Mouse (Mus musculus) thymus, postnatal 10 days (tissue): Measurements from ENCODE around the gene Fbxw11.

Experiments
- DNase-seq, 2 experiments: peaks; one replicate each; pipeline ENCODE4 v3.0.0; 2021; ENCODE audit warnings: low spot score in 2 of 2

Gene Fbxw11

GRCm38 (mm10) chr11:32623912-32624311, 18.6 kb upstream of the Fbxw11 start:
- no peak for DNase-seq

DNA sequence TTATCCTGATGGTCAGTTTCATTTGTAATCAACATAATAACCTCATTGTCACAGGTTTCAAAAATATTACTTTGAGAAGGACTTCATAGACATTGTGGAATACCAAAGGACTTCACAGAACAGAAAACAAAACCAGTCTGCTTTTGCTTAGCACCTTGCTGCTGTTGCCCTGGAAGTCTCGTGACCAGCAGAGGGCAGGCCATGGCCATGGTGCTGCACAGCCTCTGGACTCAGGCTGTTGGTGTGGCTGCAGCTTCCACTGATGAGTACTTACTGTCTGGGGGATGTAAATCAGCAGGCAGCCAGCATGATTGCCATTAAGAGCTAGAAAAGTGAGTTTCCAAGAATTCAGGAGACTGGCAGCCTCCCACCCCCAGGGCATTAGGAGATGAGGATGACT, 16.8 kb upstream of the Fbxw11 start:
- DNase-seq, result peak; percentile 39 to 68

DNA sequence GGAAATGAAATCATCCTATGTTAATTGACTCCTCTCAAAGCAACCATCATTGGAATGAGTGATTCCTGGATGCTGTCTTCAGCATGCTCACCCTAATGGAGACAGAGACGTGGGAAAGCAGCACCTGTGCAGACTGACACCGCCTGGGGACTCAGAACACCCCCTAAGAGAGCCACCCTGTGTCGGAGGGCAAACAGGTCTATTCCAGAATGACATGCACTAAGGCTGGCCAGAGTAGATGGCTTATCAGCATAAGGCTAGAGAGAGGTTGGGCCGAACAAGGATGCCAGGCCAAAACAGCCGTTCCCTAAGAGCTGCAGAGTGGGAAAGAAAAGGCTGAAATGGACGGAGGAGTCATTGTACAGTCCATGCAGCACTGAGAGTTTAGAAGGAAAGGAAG, 16.4 kb upstream of the Fbxw11 start:
- no peak for DNase-seq

- DNase-seq, result no peak
Observed at GRCm38 (mm10) chr11:32627900-32628299, 14.6 kb upstream of the Fbxw11 start.

- DNase-seq, result no peak
Observed at GRCm38 (mm10) chr11:32629713-32630211, 12.8 kb upstream of the Fbxw11 start.

DNA sequence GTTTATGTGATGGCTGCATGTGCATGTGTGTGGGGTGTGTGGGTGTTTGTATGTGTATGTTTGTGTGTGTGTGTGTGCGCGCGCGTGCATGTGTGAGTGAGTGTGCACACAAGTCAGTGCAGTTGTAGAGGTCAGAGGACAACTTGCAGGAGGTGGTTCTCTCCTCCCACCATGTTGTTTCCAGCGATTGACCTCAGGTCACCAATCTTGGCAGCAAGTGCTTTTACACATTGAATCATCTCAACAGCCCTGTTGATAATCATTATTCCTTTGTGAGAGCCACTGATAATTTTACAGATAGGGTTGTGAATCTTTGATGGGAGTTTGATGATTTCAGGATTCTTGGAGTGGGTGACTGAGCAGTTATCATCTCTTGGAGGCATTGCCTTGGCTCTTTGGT, 9.9 kb upstream of the Fbxw11 start:
- no peak for DNase-seq

DNA sequence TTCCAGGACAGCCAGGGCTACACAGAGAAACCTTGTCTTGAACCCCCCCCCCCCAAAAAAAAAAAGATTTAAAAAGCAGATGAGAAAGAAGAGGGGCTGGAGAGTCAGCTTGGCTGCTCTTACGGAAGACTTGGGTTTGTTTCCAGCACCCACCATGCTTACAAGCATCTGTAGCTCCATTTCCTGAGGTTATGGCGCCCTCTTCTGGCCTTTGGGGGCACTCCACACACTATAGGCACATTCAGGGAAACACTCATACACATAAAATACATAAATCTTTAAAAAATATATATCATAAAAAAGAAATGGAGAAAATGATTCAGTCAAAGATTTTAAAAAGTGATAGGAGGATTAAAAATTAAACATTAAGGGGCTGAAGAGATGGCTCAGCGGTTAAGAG, 9.0 kb upstream of the Fbxw11 start:
- DNase-seq, result no peak

DNA sequence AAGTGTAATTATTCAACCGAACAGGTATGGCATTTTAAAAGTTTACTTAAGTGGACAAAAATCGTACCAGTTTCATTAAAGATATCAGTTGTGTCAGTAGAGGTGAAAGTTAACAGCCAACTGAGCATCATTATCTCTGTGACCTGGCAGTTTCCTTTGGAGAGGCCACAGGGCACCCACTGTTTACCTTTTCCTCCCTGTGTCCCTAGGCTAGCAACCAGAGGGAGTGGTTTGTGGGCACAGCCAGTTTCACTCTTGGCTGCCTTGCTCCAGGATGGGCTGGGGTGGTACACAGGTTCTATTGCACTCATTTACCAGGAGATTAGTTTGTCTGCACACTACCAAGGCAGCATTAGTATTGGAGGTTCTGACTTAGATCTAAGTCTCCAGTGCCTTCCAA, 8.4 kb upstream of the Fbxw11 start:
- no peak for DNase-seq

DNA sequence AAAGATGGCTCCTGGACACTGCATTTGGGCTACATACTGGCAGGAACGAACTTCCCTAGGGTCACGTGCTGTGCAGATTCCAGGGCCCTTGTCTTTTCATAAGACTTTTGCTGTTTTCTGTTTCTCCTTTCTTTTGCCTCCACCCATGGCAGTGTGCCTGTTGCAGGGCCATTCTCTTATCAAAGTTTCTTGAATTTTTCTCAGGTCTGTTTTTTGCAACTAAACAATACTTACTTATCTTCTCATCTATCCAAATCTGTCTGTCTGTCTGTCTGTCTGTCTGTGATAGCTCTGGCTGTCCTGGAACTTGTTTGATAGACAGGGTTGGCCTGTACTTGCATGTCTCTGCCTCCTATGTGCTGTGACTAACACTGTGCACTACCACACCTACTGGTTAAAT, 7.7 kb upstream of the Fbxw11 start:
- no peak for DNase-seq

- DNase-seq, result no peak
Observed at GRCm38 (mm10) chr11:32636275-32636674, 6.2 kb upstream of the Fbxw11 start.

DNA sequence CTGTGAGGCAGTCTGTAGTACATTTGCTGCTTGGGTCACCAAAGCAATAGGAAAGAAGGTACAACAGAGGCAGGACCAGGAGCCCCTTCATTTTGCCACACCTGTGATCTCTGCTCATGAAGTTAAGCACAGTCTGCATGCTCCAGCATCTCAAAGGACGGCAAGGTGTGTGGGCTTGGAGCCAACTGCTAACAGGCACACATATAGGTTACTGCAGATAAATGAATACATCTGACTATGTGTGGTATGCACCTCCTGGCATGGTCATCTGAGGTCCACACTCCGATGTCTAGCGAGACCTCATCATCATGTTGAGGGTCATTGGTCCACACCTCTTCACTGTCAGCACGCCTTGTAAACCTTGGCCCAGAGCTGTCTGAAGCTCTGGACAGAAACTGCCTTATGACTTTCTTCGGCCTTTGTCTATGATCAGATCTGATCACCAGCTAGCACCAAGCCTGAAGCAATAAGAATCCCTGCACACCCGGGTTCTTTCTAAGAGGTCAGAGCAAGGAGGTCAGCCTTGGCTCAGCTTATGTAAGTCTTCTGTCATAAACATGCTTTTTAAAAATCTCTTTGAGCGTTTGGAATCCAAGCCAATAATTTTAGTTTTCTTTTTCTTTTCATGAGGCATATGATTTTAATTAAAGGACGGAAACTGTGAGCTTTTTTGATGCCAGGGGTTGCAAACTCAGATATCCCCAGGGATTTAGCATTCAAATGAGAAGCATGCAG, 3.8 kb upstream of the Fbxw11 start:
- DNase-seq, result no peak

DNA sequence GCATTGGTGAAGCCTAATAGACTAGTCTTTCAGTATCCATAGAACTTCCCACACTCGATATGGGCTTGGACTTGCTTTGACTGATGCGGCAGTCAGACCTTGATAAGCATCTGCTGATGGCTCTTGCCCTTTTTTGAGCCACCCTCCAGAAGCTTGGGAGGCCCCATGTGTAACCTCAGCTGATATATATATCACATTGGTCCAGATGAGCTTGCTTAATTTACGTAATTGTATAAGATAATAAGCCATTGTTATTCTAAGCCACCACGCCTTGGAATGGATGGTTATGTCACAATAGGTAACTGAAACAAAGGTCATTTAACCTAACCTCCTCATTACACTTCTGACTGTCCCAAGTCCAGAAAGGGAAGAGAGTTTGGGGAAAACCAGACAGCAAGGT, 1.9 kb upstream of the Fbxw11 start:
- DNase-seq, result no peak

DNA sequence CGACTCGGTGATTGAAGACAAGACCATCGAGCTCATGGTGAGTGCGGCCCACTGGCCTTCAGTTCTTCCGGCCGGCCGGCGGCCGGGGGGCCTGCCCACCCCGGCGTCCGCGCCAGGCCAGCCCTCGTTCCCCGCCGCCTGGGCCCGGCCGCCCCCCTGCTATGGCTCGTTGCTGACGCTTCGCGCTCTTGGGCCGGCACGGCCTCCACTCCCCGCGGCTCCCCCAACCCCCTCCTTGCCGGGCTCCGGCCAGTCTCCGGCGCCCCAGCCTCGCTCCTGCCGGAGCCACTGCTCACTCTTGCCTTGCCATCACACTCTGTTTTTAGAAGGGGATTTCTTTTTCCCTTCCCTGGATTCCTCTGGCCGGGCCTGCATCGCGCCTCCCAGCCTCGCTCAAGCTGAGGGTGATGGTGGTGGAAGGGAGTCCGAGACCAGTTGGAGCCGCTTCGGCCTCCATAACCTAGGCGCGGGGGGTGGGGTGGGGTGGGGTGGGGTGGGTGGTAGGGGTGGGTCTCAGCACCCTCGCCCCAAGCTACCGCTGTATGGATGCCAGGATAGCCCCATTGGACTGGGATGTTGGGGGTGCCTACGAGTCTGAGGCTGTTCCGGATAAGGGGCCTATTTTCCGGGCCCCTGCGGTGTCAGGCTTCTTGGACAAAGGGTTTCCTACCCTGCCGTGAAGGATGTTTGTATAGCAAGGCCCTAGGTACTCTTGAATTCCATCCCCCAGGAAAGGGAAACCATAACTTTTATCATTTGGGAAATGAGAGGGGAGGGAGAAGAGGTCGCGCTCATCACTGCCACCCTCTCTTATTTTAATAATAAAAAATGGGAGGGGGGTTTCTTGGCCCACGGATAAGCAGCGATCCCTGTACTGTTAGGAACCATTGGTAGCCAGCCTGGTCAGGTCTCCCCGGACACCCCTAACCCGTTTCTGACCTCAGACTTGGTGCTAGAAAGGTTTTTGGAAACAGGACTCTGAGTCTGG, 669 bp downstream of the Fbxw11 start:
- peak; percentile 41 to 54 for DNase-seq

GRCm38 (mm10) chr11:32644010-32644409, 1.5 kb downstream of the Fbxw11 start:
- no peak for DNase-seq

DNA sequence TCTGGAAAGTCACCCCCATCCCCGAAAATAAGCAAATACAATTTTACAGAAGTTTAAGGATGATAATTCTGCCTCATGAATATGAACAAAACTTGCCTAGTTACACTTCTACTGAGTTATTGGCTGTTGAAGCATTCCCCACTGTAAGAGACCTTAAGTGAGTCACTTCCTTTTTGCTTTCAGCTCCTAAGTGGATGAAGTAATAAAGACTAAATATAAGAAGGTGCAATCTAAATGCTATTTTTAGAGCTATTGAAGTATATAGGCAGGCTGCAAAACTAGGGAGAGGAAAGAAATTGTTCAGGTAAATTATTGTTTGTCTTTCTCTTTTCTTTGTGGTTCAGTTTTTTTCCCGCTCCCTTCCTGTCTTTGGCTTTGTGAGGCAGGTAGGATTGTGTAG, 4.7 kb downstream of the Fbxw11 start:
- no peak for DNase-seq

GRCm38 (mm10) chr11:32650236-32650749, 7.8 kb downstream of the Fbxw11 start:
- DNase-seq, result no peak

GRCm38 (mm10) chr11:32650893-32651590, 8.5 kb downstream of the Fbxw11 start:
- no peak for DNase-seq

DNA sequence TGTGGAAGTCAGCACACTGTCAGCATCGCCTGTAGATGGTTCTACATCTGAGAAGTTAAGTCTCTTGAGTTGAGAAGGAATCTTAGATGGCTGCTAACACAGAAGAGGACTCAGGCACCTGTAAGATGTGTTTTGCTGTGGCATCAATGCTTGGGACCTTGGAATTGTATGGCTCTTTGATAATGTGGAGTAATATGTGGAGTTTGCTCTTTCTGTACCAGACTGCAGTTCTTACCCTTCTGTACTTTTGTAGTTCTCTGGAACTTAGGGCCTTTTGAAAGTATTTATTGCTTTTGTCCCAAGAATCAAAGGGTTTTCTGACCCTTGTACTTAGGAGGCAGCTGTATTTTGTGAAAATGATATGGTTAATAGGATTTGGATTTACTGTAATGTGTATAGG, 9.2 kb downstream of the Fbxw11 start:
- DNase-seq, result no peak

- DNase-seq, result no peak
Observed at GRCm38 (mm10) chr11:32662082-32662656, 19.6 kb downstream of the Fbxw11 start.

DNA sequence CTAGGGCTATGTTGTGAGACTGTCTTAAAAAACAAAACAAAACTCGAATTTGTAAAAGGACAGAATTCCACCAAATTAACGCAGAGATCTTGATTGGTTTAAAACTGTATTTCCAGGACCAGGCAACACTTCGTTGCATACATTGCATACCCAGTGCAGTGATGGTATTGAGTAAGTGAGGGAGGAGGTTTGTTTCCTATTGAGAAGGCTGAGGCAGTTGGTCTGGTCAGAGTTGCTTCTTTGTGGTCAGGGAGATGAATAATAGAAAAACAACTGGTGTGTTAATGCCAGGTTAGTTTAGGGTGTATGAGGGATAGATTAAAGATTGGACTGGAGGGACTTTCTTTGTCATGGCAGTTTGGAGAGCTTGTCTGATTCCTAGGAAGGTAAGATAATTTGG, 23.1 kb downstream of the Fbxw11 start:
- no peak for DNase-seq

GRCm38 (mm10) chr11:32666983-32667382, 24.5 kb downstream of the Fbxw11 start:
- DNase-seq, result no peak

GRCm38 (mm10) chr11:32671480-32671879, 29.0 kb downstream of the Fbxw11 start:
- no peak for DNase-seq
